Mouse (Mus musculus): ENCODE measurements around the gene 1700092M07Rik.
A peak's percentile ranks its signal among the peaks of the same experiment; 100 is the strongest.

The 1700092M07Rik gene

DNA sequence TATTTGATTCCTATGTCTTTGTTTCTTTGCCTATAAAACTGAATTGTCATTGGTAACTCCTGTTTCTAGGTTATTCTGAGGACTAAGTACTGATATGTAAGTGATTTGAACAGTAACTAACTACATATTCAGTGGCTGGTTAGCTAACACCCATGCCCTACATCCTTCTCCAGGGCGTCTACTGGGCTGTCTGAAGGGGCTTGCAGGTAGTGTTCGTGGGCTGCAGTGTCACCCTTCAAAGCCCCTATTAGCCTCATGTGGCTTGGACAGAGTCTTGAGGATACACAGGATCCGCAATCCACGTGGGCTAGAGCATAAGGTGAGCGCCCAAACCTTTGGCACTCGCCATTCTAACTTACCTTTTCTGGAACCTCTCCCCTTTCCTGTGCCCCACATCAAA lies 872 bp upstream of the 1700092M07Rik start:
- no peak for DNase-seq (ENCODE audit: extremely low read depth, insufficient read length, low spot score)

DNA sequence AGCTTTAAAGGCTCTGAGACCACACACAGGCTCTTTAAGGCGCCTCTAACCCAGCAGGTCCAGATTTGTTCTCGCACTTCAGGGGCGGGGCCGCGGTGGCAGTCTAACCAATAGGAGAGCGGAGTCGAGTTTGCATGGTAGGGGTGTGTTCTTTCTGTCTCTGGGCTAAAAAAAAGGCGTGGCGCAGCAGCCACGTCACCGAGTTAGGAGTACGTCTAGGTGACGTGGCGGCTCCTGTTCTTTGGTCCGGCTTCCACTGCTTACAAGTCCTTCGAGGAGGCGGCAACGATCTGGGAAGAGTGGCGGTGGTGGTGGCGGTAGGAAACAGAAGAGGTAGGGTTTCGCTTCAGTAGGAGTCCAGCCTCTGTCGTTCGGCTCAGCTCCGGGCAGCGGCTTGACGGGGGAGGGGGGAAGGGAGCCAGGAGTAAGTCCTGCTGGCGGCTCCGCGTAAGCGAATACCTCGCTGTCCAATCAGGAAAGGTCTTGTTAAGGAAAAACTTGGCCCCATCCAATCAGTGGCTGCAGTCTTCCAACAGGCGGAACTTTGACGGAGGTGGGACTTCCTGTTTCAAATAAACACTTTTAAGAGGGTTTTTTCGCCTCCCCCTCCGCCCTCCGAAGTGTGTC lies 838 bp downstream of the 1700092M07Rik start, which contains the start of gene Stx5a:
Gene Stx5a (plus strand): TSS at position 171 of the 627 bp plus-strand sequence.
- peak; percentile 98 for DNase-seq (ENCODE audit: extremely low read depth, insufficient read length, low spot score)

DNA sequence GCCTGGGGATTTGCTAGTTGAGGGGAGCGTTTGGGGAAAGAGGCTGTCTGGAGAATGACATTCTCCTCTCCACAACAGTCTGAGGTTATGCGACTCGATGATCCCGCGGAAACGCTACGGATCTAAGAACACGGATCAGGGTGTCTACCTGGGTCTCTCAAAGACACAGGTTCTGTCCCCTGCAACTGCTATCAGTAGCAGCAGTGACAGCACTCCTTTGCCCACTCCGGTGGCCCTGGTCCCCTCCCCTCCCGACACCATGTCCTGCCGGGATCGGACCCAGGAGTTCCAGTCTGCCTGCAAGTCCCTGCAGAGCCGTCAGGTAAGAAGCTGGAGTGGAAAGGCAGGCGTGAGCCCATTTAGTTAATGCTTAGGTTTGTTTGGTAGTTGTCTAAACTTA lies 1.7 kb downstream of the 1700092M07Rik start:
- no peak for DNase-seq (ENCODE audit: extremely low read depth, insufficient read length, low spot score)

DNA sequence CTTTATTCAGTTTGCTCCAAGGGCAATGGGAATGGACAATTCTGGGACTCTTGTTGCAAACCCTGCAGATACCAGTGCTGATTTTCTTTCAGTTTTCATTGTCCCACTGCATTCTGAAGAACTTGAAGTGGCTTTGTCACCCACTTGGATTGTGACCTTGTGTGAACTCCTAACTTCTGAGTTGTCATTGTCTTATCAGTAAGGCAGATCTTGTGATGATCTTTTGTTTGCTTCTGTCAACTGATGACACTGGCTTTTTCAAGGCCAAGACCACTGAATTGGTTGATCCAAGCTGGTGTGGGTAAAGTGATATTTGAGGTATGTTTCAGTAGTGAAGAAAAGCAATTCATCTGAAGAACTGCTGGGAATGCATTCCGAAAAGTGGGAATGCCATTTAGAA lies 4.9 kb downstream of the 1700092M07Rik start:
- DNase-seq (ENCODE audit: extremely low read depth, insufficient read length, low spot score) = no peak

DNA sequence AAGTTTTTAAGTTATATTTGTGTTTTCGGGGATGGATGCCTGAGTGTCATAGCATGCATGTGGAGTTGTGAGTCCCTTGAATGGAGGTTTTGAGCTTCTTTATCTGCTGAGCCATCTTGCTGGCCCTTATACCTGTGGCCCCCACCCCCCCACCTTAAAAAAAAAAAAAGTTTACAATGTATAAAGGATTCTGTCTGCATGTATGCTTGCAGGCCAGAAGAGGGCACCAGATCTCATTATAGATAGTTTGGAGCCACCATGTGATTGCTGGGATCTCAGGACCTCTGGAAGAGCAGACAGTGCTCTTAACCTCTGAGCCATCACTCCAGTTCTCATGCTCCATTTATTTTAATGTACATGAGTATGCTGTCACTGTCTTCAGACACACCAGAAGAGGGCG lies 6.8 kb downstream of the 1700092M07Rik start:
- DNase-seq (ENCODE audit: extremely low read depth, insufficient read length, low spot score) = no peak

DNA sequence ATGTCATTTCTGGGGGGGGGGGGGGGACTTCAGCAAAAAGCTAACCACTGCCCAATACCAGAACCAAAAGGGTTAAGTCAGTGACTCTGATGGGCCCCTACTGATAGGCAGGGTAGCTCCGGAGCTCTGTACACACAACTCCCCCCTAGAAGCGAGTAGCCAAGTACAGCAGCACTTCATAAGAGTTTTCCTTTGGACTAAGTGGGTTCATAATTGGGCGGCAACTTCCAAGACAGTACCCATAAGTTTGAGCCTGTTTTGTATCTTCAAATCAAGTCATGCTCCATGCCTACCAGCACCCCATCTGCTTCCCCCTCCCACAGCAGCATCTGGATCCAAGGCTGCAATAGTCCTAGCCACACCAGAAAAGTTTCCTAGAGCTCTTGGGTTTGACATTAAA lies 15.1 kb downstream of the 1700092M07Rik start:
- DNase-seq (ENCODE audit: extremely low read depth, insufficient read length, low spot score) = no peak

DNA sequence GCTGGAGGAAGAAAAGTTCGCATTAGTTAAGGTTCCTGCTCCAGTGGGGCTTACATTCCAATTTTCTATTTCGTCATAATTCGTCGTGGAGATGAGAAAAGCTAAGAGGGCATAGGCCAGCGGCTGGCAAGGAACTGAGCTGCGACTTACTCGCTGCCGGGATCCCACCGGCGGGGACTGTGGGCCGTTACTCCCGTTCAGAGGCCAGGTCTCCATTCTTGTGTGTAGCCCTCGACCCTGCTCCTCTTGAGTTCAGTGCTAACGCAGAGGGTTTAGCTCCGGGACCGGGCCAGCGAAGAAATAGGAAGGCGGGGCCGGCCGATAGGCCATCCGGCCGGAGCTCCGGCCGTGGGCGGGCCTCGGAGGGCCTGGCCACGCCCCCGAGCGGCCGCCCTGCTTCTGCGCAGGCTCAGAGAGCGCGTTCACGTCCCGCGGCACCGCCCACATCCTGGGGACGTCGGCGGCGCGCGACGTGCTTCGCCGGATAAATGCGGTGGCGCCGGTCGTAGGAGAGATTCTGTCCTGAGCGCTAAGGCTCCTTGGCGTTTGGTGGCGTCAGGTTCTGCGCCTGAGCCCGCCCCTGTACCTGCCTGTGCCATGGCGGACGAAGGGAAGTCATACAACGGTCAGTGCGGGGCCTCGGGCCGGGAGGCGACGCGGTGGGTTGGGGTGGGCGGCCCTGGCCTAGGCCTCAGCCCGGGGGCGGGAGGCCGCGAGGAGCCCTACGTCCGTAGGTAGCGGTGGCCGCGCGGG lies 16.3 kb downstream of the 1700092M07Rik start, which contains the start of gene Nxf1:
Gene Nxf1 (plus strand): TSS at position 439 of the 753 bp plus-strand sequence.
- peak; percentile 95 for DNase-seq (ENCODE audit: extremely low read depth, insufficient read length, low spot score)

DNA sequence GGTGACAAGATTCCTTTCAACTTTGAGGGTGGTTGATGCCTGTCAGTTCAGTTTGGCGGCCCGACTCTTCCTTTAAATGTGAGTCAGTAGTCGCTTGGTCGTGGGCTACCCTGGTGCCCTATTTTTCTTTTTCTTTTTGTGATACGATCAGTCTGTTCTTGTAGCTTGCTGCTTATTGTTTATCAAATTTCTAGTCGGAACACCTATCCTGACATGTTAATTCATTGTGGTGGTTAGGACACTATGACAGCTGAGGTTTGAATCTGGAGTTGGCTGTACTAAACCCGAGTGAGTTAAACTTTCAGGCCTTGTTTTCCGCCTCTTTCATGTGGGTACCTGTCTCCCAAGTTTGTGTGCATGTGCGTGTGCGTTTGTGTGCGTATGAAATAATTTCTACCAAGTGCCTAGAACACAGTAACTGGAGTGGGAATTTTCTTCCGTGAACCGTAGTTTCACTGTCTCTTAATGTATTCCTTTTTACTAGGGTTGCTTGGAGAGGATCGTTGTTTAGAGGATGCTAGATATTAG lies 17.0 kb downstream of the 1700092M07Rik start:
- no peak for DNase-seq (ENCODE audit: extremely low read depth, insufficient read length, low spot score)

DNA sequence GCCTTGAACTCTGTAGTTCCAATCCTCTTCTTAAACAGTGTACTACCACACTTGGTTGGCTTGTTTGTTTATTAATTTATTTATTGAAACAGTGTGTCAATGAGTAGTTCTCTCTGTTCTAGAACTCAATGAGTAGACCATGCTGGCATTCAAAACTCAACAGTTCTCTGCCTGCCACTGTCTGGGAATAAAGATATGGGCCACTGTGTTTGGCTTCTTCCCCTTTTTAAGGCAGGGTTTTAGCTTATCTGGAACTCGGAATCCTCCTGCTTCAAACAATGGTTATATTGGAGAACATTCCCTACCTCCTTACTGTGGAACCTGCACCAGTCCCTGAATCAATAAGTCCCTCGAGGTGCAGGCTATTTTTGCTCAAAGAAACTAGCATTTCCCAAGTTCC lies 18.4 kb downstream of the 1700092M07Rik start:
- no peak for DNase-seq (ENCODE audit: extremely low read depth, insufficient read length, low spot score)

DNA sequence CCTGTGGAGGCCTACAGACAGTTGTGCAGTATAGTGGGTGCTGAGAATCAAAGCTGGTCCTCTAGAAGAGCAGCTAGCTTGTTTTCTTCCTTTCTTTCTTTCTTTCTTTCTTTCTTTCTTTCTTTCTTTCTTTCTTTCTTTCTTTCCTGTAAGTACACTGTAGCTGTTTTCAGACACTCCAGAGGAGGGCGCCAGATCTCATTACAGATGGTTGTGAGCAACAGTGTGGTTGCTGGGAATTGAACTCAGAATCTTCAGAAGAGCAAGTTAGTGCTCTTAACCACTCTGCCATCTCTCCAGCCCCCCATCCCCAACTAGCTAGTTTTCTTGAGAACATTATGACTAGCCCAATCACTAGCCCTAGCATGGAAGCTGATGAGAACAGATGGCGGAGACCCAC lies 20.2 kb downstream of the 1700092M07Rik start:
- DNase-seq (ENCODE audit: extremely low read depth, insufficient read length, low spot score) = no peak

DNA sequence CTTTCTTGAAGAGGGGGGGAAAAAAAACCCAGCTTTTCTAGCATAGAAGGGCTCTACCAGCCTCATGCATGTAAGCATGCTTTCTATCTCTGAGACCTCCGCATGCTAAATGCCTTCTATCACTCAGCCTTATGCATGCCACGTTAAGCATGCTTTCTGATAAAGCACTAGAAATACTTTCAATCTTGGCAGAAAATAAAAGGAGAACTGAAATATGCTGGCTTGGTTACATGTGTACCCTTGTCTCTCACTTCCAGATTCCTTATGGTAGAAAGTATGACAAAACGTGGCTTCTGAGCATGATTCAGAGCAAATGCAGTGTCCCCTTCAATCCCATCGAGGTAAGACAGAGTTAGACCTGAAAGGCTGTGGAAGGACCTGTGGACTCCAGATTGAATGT lies 22.8 kb downstream of the 1700092M07Rik start:
- DNase-seq (ENCODE audit: extremely low read depth, insufficient read length, low spot score) = no peak

DNA sequence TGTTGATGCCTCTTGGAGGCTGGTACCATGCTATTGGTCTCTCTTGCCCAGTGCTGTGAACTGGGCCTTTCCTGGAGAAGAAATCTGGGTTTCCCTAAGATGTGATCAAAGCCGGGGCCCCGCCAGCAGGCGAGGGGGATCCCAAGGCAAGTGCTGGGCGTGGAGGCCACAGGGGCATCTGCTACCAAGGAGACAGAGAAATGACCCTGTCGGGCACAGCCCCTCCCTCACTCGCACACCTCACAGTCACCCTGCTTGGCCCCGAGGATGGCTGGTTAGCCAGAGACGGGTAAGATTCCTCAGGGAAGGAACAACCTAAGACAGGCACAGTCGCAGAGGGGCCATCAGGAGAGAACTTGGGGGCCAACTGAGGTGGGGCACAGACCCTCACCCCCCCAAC lies 25.0 kb downstream of the 1700092M07Rik start:
- DNase-seq (ENCODE audit: extremely low read depth, insufficient read length, low spot score) = no peak

DNA sequence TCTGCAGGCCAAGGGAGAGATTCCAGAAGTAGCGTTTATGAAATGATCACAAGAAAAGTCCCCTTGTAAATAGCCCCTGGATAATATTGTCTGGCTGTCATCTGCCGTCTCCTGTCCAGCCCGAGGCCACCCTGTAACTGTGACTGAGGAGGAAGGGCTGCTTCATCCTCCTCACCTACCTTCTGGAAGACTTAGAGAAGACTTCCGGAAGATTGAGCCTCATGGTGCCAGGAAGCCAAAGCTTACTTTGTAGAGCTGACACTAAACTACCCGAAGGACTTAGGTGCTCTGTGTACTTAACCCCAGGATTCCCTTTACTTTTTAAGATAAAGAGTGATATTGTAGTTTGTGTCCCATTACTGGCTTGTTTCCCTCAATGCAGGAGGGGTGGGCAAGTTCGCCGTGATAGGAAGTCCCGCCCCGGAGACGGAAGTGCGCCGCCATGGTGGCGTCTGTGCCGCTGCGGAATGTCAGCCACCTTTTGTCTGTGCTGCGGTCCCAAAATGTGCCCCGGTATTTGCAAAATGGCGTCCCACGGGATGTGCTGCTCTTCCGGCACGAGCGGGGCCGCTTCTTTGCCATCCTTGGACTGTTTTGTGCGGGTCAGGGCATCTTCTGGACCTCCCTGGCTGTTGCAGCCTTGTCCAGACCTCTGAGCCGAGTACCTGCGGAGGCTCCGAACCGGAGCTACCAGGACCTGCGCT lies 30.2 kb downstream of the 1700092M07Rik start, which contains the start of gene Tmem223:
Gene Tmem223 (plus strand): TSS at position 430 of the 704 bp plus-strand sequence.
- DNase-seq (ENCODE audit: extremely low read depth, insufficient read length, low spot score) = peak; percentile 46

DNA sequence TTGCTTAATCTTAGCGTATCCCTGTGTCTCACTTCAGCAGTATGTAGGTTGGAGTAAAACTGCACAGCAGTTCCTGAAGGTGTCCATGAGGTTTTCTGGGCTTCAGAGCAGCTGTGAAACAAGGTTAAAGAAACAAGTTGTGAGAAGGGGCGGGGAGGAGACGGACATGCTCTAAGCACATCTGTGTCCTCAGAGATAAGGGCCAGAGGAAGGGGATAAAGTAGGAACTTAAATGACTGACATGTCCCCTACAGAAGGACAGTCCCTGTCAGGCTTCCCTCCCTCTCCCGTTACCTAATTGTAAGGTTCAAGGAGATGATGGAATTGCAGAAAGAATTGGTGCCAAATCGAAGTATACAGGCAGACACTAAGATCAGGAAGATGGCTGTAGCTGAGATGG lies 32.5 kb downstream of the 1700092M07Rik start:
- no peak for DNase-seq (ENCODE audit: extremely low read depth, insufficient read length, low spot score)

DNA sequence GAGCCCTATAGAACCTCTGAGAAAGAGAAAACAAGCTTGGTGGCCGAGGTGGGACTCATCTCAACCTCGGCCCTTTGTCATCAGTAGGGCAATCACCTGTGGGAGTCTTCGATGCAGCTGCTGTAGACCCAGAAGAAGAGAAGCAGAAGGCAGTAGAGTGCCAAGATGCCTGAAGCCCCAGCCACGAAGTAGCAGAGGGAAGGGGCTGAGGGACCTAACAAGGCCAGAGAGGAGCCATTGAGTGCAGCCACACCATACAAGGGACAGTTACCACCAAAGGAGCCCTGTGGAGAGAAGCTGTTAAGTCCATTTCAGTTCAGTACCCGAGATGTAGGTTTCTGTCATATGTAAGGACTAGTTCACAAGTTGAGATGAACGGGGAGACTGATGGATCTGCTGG lies 32.9 kb downstream of the 1700092M07Rik start:
- DNase-seq (ENCODE audit: extremely low read depth, insufficient read length, low spot score) = no peak

DNA sequence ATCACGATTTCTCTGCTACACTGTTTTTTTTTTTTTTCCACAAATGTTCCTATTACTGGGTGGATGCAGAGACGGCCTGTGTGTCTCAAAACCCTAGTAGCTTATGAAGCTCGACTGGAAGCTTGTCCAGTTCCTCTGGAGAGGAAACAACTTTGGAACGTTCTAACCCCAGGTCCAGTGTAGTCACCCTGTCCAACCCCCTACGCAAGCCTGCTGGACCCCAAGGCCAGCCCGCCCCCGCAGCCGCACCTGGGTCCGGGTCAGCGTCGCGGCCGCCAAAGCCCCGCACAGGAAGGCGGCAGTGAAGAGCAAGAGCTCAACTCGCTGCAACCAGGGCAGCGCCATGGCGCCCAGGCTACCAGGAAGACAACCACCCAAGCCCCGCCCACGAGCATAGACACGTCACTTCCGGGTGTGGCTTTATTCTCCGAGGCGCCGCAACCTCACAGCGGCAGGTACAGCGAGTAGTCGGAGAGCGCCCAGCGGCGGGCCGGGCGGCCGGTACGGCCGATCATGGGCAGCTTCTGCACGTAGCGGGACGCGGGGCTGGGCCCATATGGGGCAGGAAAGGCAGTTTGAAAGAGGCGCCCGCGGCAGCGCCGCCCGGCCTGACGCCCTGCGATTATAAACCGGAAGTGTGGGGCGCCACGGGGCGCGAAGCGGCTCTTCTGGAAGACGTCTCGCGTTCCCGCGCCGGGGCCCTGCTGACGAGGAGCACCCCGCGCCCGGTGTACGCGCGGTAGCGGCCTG lies 33.7 kb downstream of the 1700092M07Rik start, which contains the start of gene Tmem179b:
Gene Tmem179b (minus strand): TSS at position 382 of the 750 bp plus-strand sequence.
- DNase-seq (ENCODE audit: extremely low read depth, insufficient read length, low spot score) = peak; percentile 93

DNA sequence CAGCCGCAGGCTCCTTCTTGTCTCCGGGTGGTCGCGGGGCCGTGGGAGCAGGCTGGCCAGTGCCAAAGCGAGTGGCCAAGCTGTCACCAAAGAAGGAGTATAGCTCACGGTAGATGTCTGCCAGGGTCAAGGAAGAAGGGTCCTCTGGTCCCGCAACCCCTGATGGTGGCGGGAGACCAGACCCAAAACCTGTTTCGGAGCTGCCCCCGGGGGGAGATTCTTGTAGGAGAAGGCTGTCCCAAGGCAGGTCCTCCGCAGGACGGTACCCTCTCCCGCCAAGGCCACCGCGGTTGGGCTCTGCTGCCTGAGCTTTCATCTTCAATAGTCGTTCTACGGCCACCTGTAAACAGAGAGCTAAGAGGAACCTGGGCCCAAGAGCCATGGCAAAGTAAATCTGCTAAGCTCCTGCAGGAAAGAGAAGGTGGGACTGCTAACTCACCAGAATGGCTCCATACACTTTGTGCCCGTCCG lies 34.5 kb downstream of the 1700092M07Rik start:
- no peak for DNase-seq (ENCODE audit: extremely low read depth, insufficient read length, low spot score)

DNA sequence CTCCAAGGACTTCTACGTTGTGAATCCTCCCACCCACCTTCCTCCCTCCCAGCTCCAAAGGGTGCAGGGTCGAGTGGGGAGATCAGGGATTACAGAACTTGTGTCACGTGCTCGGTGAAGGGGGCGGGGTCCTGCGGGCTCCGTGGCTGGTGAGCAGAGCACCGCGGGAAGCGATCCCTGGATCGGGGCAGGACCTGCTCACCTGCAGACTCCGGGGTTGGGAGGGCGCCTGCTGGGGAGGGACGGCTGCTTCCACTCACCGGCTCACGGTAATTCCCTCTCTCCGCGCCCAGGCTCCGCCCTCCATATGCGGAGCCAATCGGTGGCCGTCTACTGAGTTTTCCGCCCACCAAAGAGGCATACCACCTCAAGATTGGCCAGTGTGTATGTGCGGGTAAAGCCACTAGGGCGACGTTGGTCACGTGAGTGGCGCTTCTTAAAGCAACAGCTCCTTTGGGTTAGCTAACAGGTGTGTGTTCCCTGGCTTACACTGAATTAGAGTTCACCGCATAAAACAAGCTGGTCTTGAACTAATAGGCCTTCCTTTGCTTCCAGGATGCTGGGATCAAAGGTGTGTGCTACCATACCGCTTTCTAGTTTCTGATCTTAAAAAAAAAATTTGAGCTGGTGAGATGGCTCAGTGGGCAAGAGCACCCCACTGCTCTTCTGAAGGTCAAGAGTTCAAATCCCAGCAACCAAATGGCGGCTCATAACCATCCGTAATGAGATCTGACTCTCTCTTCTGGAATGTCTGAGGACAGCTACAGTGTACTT lies 45.7 kb downstream of the 1700092M07Rik start, which contains the start of gene Taf6l:
Gene Taf6l (minus strand): TSS at position 410 of the 774 bp plus-strand sequence.
- DNase-seq (ENCODE audit: extremely low read depth, insufficient read length, low spot score) = peak; percentile 89

DNA sequence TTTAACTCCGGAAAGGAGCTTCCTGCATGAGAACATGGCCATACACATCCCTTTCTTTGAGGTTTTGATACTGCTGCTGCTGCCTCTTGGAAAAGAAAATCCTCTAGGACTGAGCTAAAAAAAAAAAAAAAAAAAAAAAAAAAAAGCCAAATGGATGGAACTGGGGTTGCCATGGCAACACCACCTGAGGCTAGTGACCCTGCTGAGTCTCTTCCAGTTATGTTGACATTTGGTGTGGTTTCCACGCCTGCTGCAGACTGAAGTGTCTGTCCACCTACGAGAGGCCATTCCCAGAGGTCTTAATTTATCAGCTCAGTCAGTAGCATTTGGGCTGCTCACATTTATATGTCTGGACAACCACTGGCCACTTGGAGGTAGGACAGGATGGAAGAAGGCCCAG lies 48.0 kb downstream of the 1700092M07Rik start:
- no peak for DNase-seq (ENCODE audit: extremely low read depth, insufficient read length, low spot score)

Data from 3134 (cell line).